Mouse (Mus musculus): ENCODE results near the gene Olfr222. TPM values are rescaled to one million over a fixed set of nuclear protein-coding genes. Genes with fewer than 3 reads are reported as not detected.

Gene Olfr222
- total and polyA plus RNA-seq, 3 experiments: not detected

DNA sequence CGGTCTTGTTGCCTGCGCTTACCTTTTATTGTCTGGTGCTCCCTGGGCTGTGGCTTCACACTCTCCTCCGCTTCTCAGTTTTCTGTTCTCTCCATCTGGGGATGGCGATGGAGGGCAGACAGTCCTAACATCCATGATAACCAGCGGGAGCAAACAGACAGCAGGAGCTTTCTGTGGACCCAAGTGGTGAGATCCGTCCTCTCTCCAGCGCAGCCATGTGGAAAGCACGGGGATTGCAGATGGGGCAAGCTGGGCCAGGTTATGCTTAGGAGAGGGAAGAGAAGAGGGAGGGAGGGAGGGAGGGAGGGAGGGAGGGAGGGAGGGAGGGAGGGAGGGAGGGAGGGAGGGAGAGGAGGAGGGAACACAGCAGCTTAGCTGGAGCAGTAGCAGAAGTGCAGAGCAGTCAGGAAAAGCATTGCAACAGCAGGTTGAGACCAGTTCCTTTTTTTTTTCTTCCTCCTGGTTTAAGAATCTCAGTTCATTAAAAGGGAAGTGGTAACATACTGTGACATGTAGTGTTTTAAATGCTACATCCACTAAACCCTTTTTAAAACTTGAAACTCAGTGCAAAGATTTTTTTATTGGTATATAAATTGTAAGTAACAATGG is 49.5 kb downstream of the Olfr222 start, which contains the start of gene Zkscan17:
Gene Zkscan17 (minus strand): TSS at position 280 of the 609 bp plus-strand sequence.
- Histone ChIP-seq H3K79me2 (ENCODE audit: control insufficient read depth, insufficient read depth, low read length, poor library complexity) (no peaks in the 10 kb centered on the region), H3K4me3 (ENCODE audit: control insufficient read depth in 1 of 2, insufficient read depth in 1 of 2, low read depth in 2 of 2, low read length in 2 of 2) (no peak within 1 kb of the TSS), H3K9ac (ENCODE audit: control insufficient read depth, low read depth, low read length, poor library complexity, severe bottlenecking) (no peak within 1 kb of the TSS), H3K36me3 (ENCODE audit: control insufficient read depth in 1 of 2, insufficient read depth in 2 of 2, low read length in 2 of 2) (no peaks in the 10 kb centered on the region), H3K9me3 (replicated peaks; ENCODE audit: insufficient read depth, low read length) (no peaks in the 10 kb centered on the region), H3K4me1 (ENCODE audit: control insufficient read depth in 1 of 2, insufficient read depth in 2 of 2, low read length in 2 of 2) (0 out of 4 replicates have a peak, but pooled peaks cover 0 to 2% of the 10 kb centered on the region in 2 experiments), H3K27ac (ENCODE audit: control insufficient read depth, low read depth, low read length) (no peak within 1 kb of the TSS), H3K27me3 (ENCODE audit: control insufficient read depth in 1 of 2, insufficient read depth in 2 of 2, low read length in 2 of 2) (peaks cover 2% of the 10 kb centered on the region in 2 experiments; a peak in 1 of 4 replicates)
- peak; percentile 72 for DNase-seq (ENCODE audit: low read depth, low spot score)
- TF ChIP-seq GATA1 (IDR thresholded peaks at IDR 0.05; ENCODE audit: low read depth, low read length): no peak
- no peak for TF ChIP-seq MAZ (IDR thresholded peaks at IDR 0.05; ENCODE audit: low read depth, low read length)
- TF ChIP-seq USF1 (IDR thresholded peaks at IDR 0.05; ENCODE audit: low read depth, low read length): no peak
- no peak for TF ChIP-seq ETS1 (IDR thresholded peaks at IDR 0.05; ENCODE audit: low read depth, low read length)
- no peak for TF ChIP-seq POLR2AphosphoS2 (IDR thresholded peaks at IDR 0.05; ENCODE audit: low read length)
- no peak for TF ChIP-seq NRF1 (IDR thresholded peaks at IDR 0.05; ENCODE audit: insufficient read depth, low read depth, low read length, poor library complexity, severe bottlenecking)
- TF ChIP-seq CTCF (IDR thresholded peaks at IDR 0.05 in 2 of 3, conservative IDR thresholded peaks at IDR 0.05 in 1 of 3; ENCODE audit: control insufficient read depth in 1 of 3, insufficient read depth in 1 of 3, low read depth in 2 of 3, low read length in 3 of 3, poor library complexity in 1 of 3, severe bottlenecking in 1 of 3): peak; percentile 20 to 55 (median 32); a peak in 4 of 6 replicates
- TF ChIP-seq MYC (IDR thresholded peaks at IDR 0.05; ENCODE audit: low read depth, low read length): peak; percentile 41; the same call in 1 of the 2 replicates
- TF ChIP-seq RCOR1 (IDR thresholded peaks at IDR 0.05; ENCODE audit: low read depth, low read length): peak; percentile 90
- no peak for TF ChIP-seq GABPA (IDR thresholded peaks at IDR 0.05; ENCODE audit: low read depth, low read length)
- peak in 1 of 2 experiments; percentile 56; a peak in 1 of 4 replicates for TF ChIP-seq EP300 (IDR thresholded peaks at IDR 0.05; ENCODE audit: low read depth in 1 of 2, low read length in 2 of 2)
- peak; percentile 89 for TF ChIP-seq ZNF384 (IDR thresholded peaks at IDR 0.05; ENCODE audit: low read depth, low read length)

DNA sequence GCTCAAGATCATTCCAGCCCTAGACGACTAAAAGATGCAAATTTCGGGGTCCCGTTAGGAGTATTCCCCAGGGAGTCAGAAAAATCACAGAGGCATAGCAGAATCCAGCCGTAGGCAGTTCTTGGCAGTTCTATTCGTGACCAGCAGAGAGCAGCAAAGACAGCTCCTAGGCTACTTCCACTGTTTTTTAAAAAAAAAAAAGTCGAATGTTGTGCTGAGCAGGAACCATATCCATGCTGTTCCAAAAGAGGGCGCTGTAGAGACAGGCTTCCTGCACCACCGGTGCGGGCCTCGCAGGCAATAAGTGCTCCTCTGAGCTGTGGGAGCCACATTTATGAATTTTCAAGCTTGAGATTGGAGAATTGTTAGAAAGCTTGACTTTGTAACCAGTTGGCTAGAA is 50.8 kb downstream of the Olfr222 start:
- Histone ChIP-seq H3K27ac (ENCODE audit: control insufficient read depth, low read depth, low read length) (no peak overlapping the region), H3K27me3 (ENCODE audit: control insufficient read depth in 1 of 2, insufficient read depth in 2 of 2, low read length in 2 of 2) (peaks cover 0 to 5% of the 10 kb centered on the region in 2 experiments; a peak in 1 of 4 replicates), H3K36me3 (ENCODE audit: control insufficient read depth in 1 of 2, insufficient read depth in 2 of 2, low read length in 2 of 2) (no peaks in the 10 kb centered on the region), H3K9ac (ENCODE audit: control insufficient read depth, low read depth, low read length, poor library complexity, severe bottlenecking) (no peak overlapping the region), H3K79me2 (ENCODE audit: control insufficient read depth, insufficient read depth, low read length, poor library complexity) (no peaks in the 10 kb centered on the region), H3K4me1 (ENCODE audit: control insufficient read depth in 1 of 2, insufficient read depth in 2 of 2, low read length in 2 of 2) (0 out of 4 replicates have a peak, but pooled peaks cover 0 to 2% of the 10 kb centered on the region in 2 experiments), H3K4me3 (ENCODE audit: control insufficient read depth in 1 of 2, insufficient read depth in 1 of 2, low read depth in 2 of 2, low read length in 2 of 2) (no peak overlapping the region), H3K9me3 (replicated peaks; ENCODE audit: insufficient read depth, low read length) (no peaks in the 10 kb centered on the region)
- peak; percentile 90 for DNase-seq (ENCODE audit: low read depth, low spot score)
- TF ChIP-seq MXI1 (IDR thresholded peaks at IDR 0.05; ENCODE audit: low read depth, low read length) (0 out of 2 replicates have a peak, but pooled peaks have one; percentile 26), ZKSCAN1 (IDR thresholded peaks at IDR 0.05; ENCODE audit: low read depth, low read length) (peak; percentile 43; the same call in 1 of the 2 replicates), CTCF (IDR thresholded peaks at IDR 0.05 in 2 of 3, conservative IDR thresholded peaks at IDR 0.05 in 1 of 3; ENCODE audit: control insufficient read depth in 1 of 3, insufficient read depth in 1 of 3, low read depth in 2 of 3, low read length in 3 of 3, poor library complexity in 1 of 3, severe bottlenecking in 1 of 3) (peak in 2 of 3 experiments; percentile 72 to 92), MAX (IDR thresholded peaks at IDR 0.05; ENCODE audit: low read length) (peak; percentile 13; the same call in 1 of the 2 replicates), HCFC1 (IDR thresholded peaks at IDR 0.05; ENCODE audit: low read depth, low read length) (0 out of 2 replicates have a peak, but pooled peaks have one; percentile 46), MYC (IDR thresholded peaks at IDR 0.05; ENCODE audit: low read depth, low read length) (peak; percentile 67), ETS1 (IDR thresholded peaks at IDR 0.05; ENCODE audit: low read depth, low read length) (no peak), ZC3H11A (IDR thresholded peaks at IDR 0.05; ENCODE audit: low read depth, low read length) (peak; percentile 88), MYB (IDR thresholded peaks at IDR 0.05; ENCODE audit: low read depth, low read length) (no peak), TBP (IDR thresholded peaks at IDR 0.05; ENCODE audit: low read depth, low read length) (0 out of 2 replicates have a peak, but pooled peaks have one; percentile 19), CHD1 (IDR thresholded peaks at IDR 0.05; ENCODE audit: low read depth, low read length) (no peak), USF2 (IDR thresholded peaks at IDR 0.05; ENCODE audit: borderline replicate concordance in 1 of 2, insufficient read depth in 1 of 2, low read depth in 1 of 2, low read length in 2 of 2) (no peak), GATA1 (IDR thresholded peaks at IDR 0.05; ENCODE audit: low read depth, low read length) (no peak), ZNF384 (IDR thresholded peaks at IDR 0.05; ENCODE audit: low read depth, low read length) (peak; percentile 99), SMC3 (IDR thresholded peaks at IDR 0.05; ENCODE audit: low read depth, low read length) (peak; percentile 93), POLR2AphosphoS2 (IDR thresholded peaks at IDR 0.05; ENCODE audit: low read length) (no peak), POLR2AphosphoS5 (IDR thresholded peaks at IDR 0.05; ENCODE audit: borderline replicate concordance, low read depth, low read length) (no peak), UBTF (IDR thresholded peaks at IDR 0.05; ENCODE audit: borderline replicate concordance, insufficient read depth, low read depth, low read length) (no peak), EP300 (IDR thresholded peaks at IDR 0.05; ENCODE audit: low read depth in 1 of 2, low read length in 2 of 2) (no peak; a peak in 1 of 4 replicates), USF1 (IDR thresholded peaks at IDR 0.05; ENCODE audit: low read depth, low read length) (no peak), JUND (IDR thresholded peaks at IDR 0.05; ENCODE audit: low read depth, low read length) (no peak; the same call in 1 of the 2 replicates), ELF1 (IDR thresholded peaks at IDR 0.05; ENCODE audit: low read depth, low read length) (peak; percentile 63; the same call in 1 of the 2 replicates)

Measured in MEL (cell line).